Mouse (Mus musculus) adipocyte (in vitro differentiated cells): ENCODE measurements at regions not wholly inside any gene's neighbourhood (a gene's known extent, or its start where the extent isn't known, plus 50 kb on each side); places are given as distances from the start of the nearest gene placed in this dataset.

Experiments
- DNase-seq: peaks from one replicate; pipeline ENCODE4 v3.0.0-alpha.2; 2016; ENCODE audit warnings: low spot score

DNA sequence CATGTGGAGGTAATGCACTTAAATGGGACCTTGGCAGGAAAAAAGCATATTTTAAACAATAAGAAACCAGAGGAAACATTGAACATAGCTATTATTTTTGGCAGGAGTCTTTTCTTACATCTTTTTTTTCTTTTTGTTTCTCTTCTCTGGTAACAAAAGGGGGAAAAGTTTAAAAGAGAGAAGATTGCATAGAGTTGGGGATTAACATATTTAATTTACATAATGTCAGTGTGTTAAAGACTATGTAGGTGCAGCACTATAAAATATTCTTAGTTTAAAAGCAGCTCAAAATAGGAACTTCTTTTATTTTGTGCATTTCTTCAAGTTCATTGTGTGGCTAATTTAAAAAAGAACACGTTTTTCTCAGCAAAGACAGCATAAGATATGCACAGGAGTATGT lies 1087.5 kb downstream of the Cdh11 start:
- no peak for DNase-seq

DNA sequence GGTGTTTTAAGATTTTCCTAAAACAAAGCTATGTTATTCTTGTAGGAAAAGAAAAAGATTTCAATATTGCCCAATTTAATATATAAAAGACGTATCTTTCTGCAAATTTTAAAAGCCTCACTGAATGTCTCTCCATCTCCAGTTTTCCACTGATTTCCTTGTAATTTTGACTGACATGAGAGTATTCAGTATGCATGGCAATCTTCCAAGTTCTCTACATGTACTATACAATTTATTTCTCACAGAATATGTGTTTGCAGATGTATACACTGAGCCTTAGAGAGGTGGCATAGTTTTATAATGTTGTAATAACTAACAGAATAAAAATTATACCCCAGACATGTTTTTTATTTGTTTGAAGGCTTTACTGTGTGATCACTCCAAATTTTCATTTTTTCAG lies 1094.5 kb downstream of the Cdh11 start:
- DNase-seq, result no peak

DNA sequence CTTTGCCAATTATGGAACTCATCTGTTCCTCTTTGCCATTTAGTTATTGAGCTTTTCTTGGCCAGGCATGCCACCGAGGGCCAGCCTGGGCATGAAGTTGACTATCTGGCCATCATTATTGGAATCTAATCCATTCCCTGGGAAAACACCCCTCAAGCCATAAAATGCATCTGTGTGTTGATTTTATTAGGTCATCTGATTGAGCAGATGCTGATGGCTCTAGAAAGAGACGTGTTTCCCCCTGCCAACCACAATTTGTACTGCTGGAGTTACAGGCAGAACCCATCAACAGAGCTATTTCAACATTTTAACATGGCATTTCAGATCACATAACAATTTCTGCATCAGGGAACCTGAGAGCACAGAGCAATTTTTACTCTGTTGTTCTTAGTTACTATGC lies 1116.5 kb downstream of the Cdh11 start:
- DNase-seq, result no peak

DNA sequence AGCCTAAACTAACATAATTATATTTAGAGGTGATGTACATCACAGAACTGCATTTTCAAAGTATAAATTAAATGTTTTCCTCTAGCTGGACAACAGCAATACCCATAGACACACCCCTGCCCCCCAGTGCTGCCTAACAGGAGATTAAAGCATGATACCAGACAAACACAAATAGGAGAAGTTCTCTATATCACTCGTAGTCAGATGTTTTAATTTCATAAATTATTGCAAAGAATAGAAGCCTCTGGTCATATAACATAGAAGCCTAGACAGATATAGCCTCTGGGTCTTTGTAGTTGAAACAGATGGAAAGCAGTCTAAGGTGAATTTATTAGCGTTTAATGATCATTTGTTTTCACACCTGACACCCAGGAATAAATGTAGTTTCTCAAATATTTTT lies 1122.6 kb downstream of the Cdh11 start:
- no peak for DNase-seq

DNA sequence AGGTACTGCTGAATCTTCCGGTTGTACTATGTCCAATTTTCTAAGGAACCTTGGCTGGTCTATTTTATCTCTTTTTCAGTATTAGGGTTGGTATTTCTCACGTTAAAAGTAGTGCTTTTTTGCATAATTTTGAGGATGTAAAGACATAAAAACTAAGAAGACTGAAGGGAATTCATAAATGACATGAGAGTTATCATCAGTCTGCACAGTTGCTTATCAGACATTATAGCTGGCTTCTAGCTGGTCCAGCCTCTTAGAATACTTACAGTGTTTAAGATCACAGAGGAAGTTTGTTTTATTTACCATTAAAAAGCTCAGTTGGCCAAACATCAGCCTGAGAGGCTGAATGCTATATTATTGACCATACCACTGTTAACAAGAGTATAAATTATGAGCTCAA lies 1130.2 kb downstream of the Cdh11 start:
- no peak for DNase-seq

DNA sequence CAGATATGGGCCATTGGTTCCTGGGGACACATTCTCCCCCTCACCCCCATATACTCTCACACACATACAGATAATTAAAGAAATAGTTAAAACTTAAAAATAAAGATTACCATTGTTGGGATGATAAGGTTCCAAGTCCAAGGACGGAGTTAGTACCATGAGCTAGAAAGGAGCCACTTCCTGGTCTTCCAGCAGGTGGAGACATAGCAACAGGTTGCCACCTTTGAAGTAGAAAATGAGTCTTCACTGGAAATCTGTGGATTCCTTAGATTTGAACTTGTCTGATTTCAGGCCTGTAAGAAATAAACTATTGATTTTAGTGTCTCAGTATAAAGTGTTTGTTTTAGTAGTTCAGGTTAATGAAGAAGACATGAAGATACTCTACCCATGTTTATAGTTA lies 1156.6 kb downstream of the Cdh11 start:
- peak; percentile 17 for DNase-seq

DNA sequence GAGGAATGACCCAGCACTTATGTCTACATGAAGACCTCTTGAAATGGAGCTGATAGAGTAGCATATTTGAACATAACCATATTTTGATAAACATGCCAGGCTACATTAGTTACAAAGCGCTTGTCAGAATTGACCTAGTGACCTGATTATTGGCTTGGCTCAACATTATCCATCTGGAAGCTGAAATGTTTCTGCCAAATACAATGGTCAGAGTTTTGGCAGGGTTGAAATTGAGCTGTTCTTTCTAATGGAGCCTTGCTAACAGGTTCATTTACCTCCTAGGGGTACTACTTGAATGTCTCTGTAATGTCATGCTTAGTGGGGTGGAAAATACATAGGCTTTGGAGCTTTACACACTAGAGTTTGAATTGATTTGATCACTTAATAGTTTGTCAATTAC lies 1163.5 kb downstream of the Cdh11 start:
- DNase-seq, result no peak

DNA sequence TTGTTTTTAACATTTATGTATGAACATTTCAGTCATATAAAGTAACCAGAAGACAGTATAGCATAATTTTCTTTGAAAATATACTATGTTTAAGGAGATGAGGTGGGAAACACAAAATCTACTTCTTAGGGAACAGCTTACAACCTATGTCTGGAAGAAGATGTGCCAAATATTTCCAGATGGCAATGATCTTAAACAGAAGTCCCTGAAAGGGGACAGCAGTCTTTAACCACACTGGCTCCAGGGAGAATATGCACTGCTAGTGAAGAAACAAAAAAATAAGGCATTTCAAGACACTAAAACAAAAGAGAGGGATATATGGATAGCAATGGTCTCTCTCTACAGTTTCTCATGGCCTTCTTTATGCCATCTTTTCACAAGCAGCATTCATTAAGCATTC lies 1194.3 kb downstream of the Cdh11 start:
- DNase-seq, result no peak

DNA sequence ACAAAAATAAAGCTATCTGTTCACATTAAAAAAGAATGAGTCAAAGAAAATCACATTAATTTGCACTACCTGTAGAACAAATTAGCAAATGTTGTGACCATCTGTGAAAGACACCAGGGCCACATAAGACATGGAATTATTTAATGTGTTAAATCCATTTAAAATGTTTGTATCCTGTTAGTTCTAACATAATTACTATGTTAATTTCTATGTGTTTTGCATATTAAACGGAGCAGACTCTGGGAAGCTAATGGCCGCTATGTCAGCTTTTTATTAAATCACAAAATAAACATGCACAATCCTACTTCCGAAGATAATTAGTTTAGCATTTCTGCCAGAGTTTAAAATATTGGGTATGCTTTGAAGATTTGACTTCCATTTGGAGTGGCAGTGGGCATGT lies 1194.8 kb downstream of the Cdh11 start:
- no peak for DNase-seq

DNA sequence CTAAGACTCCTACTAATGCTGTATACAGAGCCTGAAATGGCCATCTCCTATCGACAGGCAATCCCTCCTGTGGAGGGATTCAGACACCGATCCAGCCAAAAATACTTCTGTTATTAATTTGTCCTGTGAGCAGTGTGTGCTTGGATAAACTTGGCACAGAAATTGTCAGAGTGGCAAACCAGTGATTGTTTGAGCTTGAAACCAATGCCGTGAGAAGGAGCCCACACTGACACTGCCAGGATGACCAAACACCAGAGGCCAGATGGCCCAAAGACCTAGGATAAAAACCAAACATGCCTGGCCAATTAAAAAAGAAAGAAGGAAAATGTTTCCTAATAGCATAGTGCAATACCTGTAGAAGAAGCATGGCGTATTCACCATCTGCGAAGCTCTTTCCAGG lies 1221.0 kb downstream of the Cdh11 start:
- no peak for DNase-seq

DNA sequence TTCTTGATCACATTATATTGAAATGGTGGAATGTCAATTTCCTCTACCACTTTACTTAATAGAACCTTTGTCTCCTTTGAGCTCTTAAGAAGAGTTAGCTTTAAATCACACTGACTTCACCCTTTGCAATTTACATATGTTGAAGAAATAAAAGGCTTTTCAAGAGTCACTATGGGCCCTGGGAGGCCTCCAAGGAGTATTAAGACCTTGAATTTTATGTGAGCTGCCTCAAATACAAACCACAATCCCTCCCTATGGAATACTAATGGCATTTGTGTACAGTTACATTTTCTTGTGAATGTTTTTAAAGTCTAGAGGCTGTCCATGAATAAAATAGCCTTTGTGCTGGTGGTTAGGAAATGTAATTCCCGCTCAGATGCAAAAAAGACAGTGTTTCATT lies 1262.7 kb downstream of the Cdh11 start:
- no peak for DNase-seq

DNA sequence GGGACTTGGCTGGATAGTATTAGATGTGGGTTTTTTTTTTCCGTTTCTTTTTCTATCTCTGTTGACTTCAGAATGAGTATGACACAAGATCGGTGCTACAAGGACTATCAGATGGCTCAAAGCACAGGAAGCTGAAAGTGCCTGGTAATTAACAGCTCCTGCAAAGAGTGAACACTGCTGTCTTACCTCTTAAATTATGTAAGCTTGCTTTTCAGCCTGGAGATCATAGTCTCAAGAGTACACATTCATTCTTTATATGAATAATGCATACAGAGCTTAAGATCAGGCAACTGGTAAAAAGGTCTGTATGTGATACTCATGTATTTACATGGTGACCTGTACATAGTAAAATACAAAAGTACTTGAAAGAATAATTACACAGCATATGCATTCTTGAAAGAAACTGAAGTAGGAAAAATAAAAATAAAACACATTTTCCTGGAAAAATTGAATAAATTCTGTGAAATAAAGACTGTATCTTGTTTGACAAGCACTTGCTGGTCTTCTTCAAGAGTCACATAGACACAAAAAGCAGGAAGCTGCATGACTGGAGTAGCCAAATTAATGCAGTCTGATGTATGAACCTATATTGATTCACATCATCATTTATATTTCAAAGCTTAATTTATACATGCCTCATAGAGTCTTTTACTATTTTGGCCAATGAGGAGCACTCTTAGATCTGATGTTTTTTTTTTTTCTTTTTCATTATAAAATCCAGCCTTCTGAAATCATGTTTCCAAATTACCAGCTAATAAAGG lies 1306.7 kb downstream of the Cdh11 start:
- DNase-seq, result no peak

DNA sequence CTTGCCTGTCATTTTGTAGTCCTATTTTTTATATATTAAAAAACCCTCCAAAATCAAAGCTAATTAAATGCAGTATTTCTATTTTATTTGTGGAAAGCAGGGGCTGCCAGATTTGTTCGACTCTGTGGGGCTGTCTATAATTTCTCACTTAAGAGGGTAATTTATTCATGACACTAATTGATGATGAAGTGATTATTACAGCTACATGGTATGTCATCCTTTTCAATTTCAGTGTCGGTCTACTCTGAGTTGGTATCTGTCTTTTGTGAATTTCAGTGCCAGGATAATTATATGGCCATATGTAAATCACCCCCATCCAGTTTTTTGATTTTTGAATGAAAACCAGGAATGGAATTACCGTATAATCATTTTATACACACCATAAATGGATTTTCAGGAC lies 1319.1 kb downstream of the Cdh11 start:
- DNase-seq, result no peak

DNA sequence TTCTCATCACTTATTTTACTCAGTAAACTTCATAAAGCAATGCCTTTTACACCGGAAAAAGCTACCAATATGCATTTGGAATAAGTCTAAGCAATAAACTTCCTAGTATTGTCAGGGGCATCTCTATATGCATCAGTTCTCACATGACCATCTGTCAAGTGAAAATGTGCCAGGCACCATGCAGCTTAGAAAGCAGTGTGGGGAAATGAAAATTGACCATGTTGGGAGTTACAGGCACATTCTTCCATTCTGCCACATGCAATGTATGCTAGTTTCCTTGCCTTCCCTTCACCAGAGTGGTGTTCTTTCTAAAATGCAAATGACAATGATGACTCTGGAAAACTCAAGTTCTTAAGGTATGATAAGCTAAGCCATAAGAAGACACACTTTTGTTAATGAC lies 1322.9 kb downstream of the Cdh11 start:
- no peak for DNase-seq

DNA sequence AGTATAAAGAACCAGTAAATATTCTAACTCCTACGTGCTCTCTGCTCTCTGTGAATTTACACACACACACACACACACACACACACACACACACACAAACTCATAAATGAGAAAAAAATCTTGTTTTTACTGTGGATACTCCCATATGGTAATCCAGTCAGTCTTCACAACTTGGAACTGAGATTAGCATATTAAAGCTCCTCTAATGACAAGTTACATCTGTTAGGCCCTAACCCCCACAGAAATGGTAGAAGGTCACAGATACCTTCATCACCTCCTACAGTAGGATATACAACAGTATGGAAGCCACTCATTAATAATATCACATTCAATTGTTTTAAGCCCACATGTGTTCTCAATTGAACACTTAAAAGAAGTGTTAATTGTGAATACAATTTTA lies 1340.7 kb downstream of the Cdh11 start:
- no peak for DNase-seq

DNA sequence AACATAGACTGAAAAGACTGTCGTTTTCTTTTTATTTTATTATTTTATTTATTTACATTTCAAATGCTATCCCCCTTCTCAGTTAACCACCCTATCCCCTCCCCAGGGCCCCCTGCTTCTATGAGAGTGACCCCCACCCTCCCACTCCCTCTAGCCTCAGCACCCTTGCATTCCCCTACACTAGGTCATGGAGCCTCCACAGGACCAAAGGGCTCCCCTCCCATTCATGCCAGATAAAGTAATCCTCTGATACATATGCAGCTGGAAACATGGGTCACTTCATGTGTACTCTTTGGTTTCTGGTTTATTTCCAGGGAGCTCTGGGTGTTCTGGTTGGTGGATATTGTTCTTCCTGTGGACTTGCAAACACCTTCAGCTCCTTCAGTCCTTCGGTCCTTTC lies 1342.9 kb downstream of the Cdh11 start:
- no peak for DNase-seq

DNA sequence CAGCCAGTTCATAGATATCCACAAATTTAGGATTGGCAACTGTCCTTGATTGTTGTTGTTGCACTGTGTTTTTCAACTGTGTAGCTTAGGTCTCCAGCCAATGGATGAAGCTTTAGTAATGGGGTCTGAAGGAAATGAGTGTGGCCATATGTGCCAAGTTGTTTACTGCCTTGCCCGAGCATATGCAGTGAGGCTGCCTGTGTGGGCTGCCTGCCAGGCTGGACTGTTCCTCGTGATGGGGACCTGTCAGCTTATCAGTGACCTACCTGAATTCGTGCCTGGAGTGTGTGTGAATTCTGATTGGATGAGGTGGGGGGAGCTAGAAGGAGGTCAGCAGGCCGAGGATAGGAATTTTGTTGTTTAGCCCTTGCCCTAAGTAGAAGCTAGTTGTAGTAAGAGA lies 1349.8 kb downstream of the Cdh11 start:
- no peak for DNase-seq
